Mouse (Mus musculus) frontal cortex, postnatal 14 days (tissue): ENCODE measurements around the gene Akr1b3.

Experiments used
- DNase-seq, 2 experiments: peaks; one replicate each; pipeline ENCODE4 v3.0.0; 2022; ENCODE audit warnings: low spot score in 2 of 2

Gene Akr1b3

GRCm38 (mm10) chr6:34331379-34331778, 14.1 kb upstream of the Akr1b3 start:
- no peak for DNase-seq

- DNase-seq = no peak
Measured at GRCm38 (mm10) chr6:34322121-34322520, 4.8 kb upstream of the Akr1b3 start.

GRCm38 (mm10) chr6:34318636-34319035, 1.4 kb upstream of the Akr1b3 start:
- no peak for DNase-seq

- DNase-seq = no peak
Measured at GRCm38 (mm10) chr6:34318172-34318571, 894 bp upstream of the Akr1b3 start.

- DNase-seq = no peak
Measured at GRCm38 (mm10) chr6:34313921-34314320, 3.4 kb downstream of the Akr1b3 start.

- no peak for DNase-seq
Measured at GRCm38 (mm10) chr6:34313386-34313785, 3.9 kb downstream of the Akr1b3 start.

GRCm38 (mm10) chr6:34310023-34310595, 7.2 kb downstream of the Akr1b3 start:
- DNase-seq = no peak

- no peak for DNase-seq
Measured at GRCm38 (mm10) chr6:34309526-34309925, 7.8 kb downstream of the Akr1b3 start.

- DNase-seq = no peak
Measured at GRCm38 (mm10) chr6:34306797-34307196, 10.5 kb downstream of the Akr1b3 start.

- DNase-seq = no peak
Measured at GRCm38 (mm10) chr6:34304675-34305241, 12.5 kb downstream of the Akr1b3 start.

- DNase-seq = no peak
Measured at GRCm38 (mm10) chr6:34297055-34297454, 20.2 kb downstream of the Akr1b3 start.

GRCm38 (mm10) chr6:34295437-34295836, 21.8 kb downstream of the Akr1b3 start:
- DNase-seq = no peak

GRCm38 (mm10) chr6:34292882-34293487, 24.3 kb downstream of the Akr1b3 start:
- DNase-seq = peak; percentile 55 to 57

GRCm38 (mm10) chr6:34292196-34292881, 24.9 kb downstream of the Akr1b3 start:
- no peak for DNase-seq

- DNase-seq = no peak
Measured at GRCm38 (mm10) chr6:34290681-34291080, 26.6 kb downstream of the Akr1b3 start.

GRCm38 (mm10) chr6:34290091-34290490, 27.2 kb downstream of the Akr1b3 start:
- no peak for DNase-seq

- DNase-seq = no peak
Measured at GRCm38 (mm10) chr6:34288098-34288497, 29.2 kb downstream of the Akr1b3 start.

GRCm38 (mm10) chr6:34286841-34287240, 30.4 kb downstream of the Akr1b3 start:
- DNase-seq = no peak

GRCm38 (mm10) chr6:34278385-34278784, 38.9 kb downstream of the Akr1b3 start:
- no peak for DNase-seq

GRCm38 (mm10) chr6:34277665-34278064, 39.6 kb downstream of the Akr1b3 start:
- DNase-seq = peak in 1 of 2 experiments; percentile 46

GRCm38 (mm10) chr6:34274346-34274745, 42.9 kb downstream of the Akr1b3 start:
- DNase-seq = no peak

GRCm38 (mm10) chr6:34273073-34273472, 44.2 kb downstream of the Akr1b3 start:
- no peak for DNase-seq

GRCm38 (mm10) chr6:34272462-34272861, 44.8 kb downstream of the Akr1b3 start:
- DNase-seq = no peak
